Mouse (Mus musculus): ENCODE results near the gene Rnf130.

- TF ChIP-seq CTCF (conservative IDR thresholded peaks at IDR 0.05; ENCODE audit: low read length) (no peak), NANOG (IDR thresholded peaks at IDR 0.05; ENCODE audit: borderline replicate concordance, low read length) (no peak), POU5F1 (IDR thresholded peaks at IDR 0.05; ENCODE audit: borderline replicate concordance, low read length) (no peak)
Measured at GRCm38 (mm10) chr11:50091681-50092080, 66.5 kb downstream of the Rnf130 start.
